Mouse (Mus musculus): Measurements from ENCODE around the gene Clip2. TPM values are rescaled to one million over a fixed set of nuclear protein-coding genes. Genes with fewer than 3 reads are reported as not detected.

Gene Clip2
- polyA plus RNA-seq, 1 experiment: 59.1 TPM

DNA sequence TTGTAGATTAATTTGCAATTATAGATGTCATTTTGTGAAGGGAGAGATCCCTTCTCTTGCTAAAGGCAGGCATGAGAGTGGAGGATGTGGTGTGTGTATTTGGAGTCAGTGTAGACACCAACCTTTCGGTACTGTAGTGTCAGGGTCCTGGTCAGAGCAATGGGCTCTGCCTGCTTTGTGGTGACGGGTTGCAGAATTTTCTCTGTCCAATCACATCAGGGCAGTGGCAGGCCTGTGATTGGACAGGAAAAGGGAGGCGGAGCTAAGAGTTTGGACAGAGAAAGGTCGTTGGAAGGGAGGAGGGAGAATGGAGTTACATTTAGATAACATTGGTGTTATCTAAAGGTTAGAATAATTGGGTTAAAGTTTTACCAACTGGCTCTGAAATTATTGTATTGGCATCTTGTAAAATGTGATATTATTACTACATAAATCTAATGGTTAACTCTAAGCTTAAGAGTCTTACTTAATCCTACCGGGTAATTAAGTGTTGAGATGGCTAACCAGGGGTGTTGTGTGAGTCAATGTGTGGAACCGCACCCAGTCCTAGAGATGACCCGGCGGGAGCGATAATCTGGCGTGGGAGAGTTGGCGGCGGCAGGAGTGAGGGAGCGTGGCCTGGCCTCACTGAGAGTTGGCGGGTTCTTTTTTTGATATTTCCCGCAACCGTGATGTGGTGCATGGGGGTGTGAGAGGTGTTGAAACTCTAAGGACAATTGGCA is 8.4 kb upstream of the Clip2 start:
- Histone ChIP-seq H3K27ac (ENCODE audit: insufficient read depth, low read length) (no peak overlapping the region), H3K27me3 (ENCODE audit: control insufficient read depth, insufficient read depth, low read length) (no peaks in the 10 kb centered on the region), H3K4me1 (ENCODE audit: control insufficient read depth, insufficient read depth, low read length) (0 out of 2 replicates have a peak, but pooled peaks cover 2% of the 10 kb centered on the region), H3K4me3 (replicated peaks; ENCODE audit: insufficient read depth, low read depth, low read length) (no peak overlapping the region)
- 81% methylated on average over 16 of the region's 16 CpGs for WGBS
- DNase-seq: no peak
- TF ChIP-seq CTCF (IDR thresholded peaks at IDR 0.05; ENCODE audit: borderline replicate concordance, insufficient read depth, low read depth, low read length) (no peak), POLR2A (IDR thresholded peaks at IDR 0.05; ENCODE audit: borderline replicate concordance, insufficient read depth, low read length) (no peak)

GRCm38 (mm10) chr5:134560071-134560449 is 7.8 kb upstream of the Clip2 start, which contains the start of gene Syna:
Syna (minus strand) TSS chr5:134560171.
- 91% methylated on average over 7 of the region's 7 CpGs for WGBS
- no peak for TF ChIP-seq CTCF (IDR thresholded peaks at IDR 0.05; ENCODE audit: borderline replicate concordance, insufficient read depth, low read depth, low read length)
- no peak for TF ChIP-seq POLR2A (IDR thresholded peaks at IDR 0.05; ENCODE audit: borderline replicate concordance, insufficient read depth, low read length)
- Histone ChIP-seq H3K27me3 (ENCODE audit: control insufficient read depth, insufficient read depth, low read length) (no peaks in the 10 kb centered on the region), H3K4me3 (replicated peaks; ENCODE audit: insufficient read depth, low read depth, low read length) (no peak within 1 kb of the TSS), H3K4me1 (ENCODE audit: control insufficient read depth, insufficient read depth, low read length) (peaks cover 6% of the 10 kb centered on the region; the same call in 1 of the 2 replicates), H3K27ac (ENCODE audit: insufficient read depth, low read length) (no peak within 1 kb of the TSS)
- DNase-seq: no peak

- peak in 1 of 2 experiments; percentile 40 for DNase-seq
- Histone ChIP-seq H3K27ac (ENCODE audit: insufficient read depth, low read length) (no peak overlapping the region), H3K4me1 (ENCODE audit: control insufficient read depth, insufficient read depth, low read length) (peaks cover 9% of the 10 kb centered on the region), H3K27me3 (ENCODE audit: control insufficient read depth, insufficient read depth, low read length) (no peaks in the 10 kb centered on the region), H3K4me3 (replicated peaks; ENCODE audit: insufficient read depth, low read depth, low read length) (no peak overlapping the region)
- 18% methylated on average over 20 of the region's 20 CpGs for WGBS
- TF ChIP-seq POLR2A (IDR thresholded peaks at IDR 0.05; ENCODE audit: borderline replicate concordance, insufficient read depth, low read length): no peak
- no peak for TF ChIP-seq CTCF (IDR thresholded peaks at IDR 0.05; ENCODE audit: borderline replicate concordance, insufficient read depth, low read depth, low read length)
These were observed 3.4 kb upstream of the Clip2 start for GRCm38 (mm10) chr5:134555463-134556164.

- peaks cover 13% of the 10 kb centered on the region for H3K4me1 ChIP-seq (ENCODE audit: control insufficient read depth, insufficient read depth, low read length)
- H3K4me3 ChIP-seq (replicated peaks; ENCODE audit: insufficient read depth, low read depth, low read length): no peak overlapping the region
- TF ChIP-seq POLR2A (IDR thresholded peaks at IDR 0.05; ENCODE audit: borderline replicate concordance, insufficient read depth, low read length) (no peak), CTCF (IDR thresholded peaks at IDR 0.05; ENCODE audit: borderline replicate concordance, insufficient read depth, low read depth, low read length) (no peak)
- H3K27ac ChIP-seq (ENCODE audit: insufficient read depth, low read length): no peak overlapping the region
- WGBS: 54% methylated on average over 5 of the region's 5 CpGs
- H3K27me3 ChIP-seq (ENCODE audit: control insufficient read depth, insufficient read depth, low read length): no peaks in the 10 kb centered on the region
- no peak for DNase-seq
These were observed 1.8 kb upstream of the Clip2 start for GRCm38 (mm10) chr5:134553951-134554546.

DNA sequence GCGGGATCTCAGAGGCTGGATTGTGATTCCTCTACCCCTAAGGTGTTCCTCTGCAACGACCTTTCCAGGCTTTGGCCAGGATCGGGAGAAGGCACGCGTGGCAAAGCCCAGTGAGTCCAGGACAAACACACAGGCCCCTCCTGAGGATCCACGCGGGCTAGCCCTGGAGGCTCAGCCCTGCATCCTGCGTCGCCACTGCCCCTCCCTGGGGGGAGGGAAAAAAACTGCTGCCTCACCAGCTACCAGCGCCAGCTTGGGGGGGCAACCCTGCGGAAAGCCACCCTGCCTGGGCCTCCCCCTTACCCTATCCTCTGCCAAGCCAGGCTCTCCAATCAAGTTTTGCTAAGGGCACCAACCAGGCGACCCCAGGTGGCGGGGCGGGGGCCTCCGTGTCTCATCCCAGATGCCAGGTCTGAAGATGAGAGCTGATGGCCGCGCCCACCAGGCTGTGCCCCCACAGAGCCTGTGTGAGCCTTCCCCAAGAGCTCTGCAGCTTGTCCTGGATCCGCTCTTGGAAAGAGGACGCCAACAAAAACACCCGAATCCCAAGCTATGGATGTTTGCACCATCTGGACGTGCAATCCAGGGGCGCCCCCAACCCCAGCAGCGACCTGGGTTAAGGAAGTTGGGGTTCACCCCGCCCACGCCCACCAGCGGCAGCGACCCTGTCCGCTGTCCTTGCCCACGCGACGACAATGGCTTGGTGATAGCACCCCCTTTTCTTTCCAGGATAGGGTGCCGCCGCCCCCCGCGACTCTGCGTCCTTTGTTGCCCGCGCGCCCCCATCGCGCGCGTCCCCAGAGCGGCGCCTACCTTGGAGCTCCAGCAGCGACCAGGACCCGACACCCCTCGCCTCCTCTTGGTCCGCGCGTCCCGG is 763 bp downstream of the Clip2 start:
- 2% methylated on average over 52 of the region's 52 CpGs for WGBS
- Histone ChIP-seq H3K27me3 (ENCODE audit: control insufficient read depth, insufficient read depth, low read length) (no peaks in the 10 kb centered on the region), H3K4me1 (ENCODE audit: control insufficient read depth, insufficient read depth, low read length) (peaks cover 13% of the 10 kb centered on the region), H3K4me3 (replicated peaks; ENCODE audit: insufficient read depth, low read depth, low read length) (peak overlapping the region; percentile 96), H3K27ac (ENCODE audit: insufficient read depth, low read length) (peak overlapping the region; percentile 79)
- DNase-seq: peak in 1 of 2 experiments; percentile 58
- TF ChIP-seq POLR2A (IDR thresholded peaks at IDR 0.05; ENCODE audit: borderline replicate concordance, insufficient read depth, low read length): no peak
- TF ChIP-seq CTCF (IDR thresholded peaks at IDR 0.05; ENCODE audit: borderline replicate concordance, insufficient read depth, low read depth, low read length): no peak

- WGBS: 8% methylated on average over 6 of the region's 6 CpGs
- 0 out of 2 replicates have a peak, but pooled peaks have one; percentile 8 for TF ChIP-seq CTCF (IDR thresholded peaks at IDR 0.05; ENCODE audit: borderline replicate concordance, insufficient read depth, low read depth, low read length)
- TF ChIP-seq POLR2A (IDR thresholded peaks at IDR 0.05; ENCODE audit: borderline replicate concordance, insufficient read depth, low read length): no peak
- H3K4me1 ChIP-seq (ENCODE audit: control insufficient read depth, insufficient read depth, low read length): peaks cover 13% of the 10 kb centered on the region
These were observed 1.4 kb downstream of the Clip2 start for GRCm38 (mm10) chr5:134550836-134551232.

DNA sequence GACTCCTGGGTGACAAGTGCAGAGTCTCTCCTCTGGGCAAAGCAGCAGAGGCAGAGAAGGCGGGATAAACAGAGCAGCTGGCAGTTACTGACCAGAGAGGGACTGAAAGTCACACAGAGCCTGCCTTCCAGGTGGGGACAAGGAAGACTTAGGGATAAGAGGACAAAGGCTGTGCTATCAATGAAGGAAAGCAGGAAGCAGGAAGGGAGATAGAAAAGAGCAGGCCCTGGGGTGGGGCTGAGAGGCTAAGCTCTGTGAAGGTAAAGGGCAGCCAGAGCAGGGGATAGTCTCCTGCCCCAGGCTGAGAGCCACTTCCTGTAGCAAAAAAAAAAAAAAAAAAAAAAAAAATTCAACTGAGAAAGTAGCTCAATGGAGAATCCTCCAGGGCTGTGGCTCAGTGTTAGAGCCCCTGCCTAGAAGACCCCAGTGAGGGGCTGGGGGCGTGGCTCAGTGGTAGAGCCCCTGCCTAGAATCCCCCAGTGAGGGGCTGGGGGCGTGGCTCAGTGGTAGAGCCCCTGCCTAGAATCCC is 2.5 kb downstream of the Clip2 start:
- DNase-seq: no peak
- no peak for TF ChIP-seq CTCF (IDR thresholded peaks at IDR 0.05; ENCODE audit: borderline replicate concordance, insufficient read depth, low read depth, low read length)
- no peak for TF ChIP-seq POLR2A (IDR thresholded peaks at IDR 0.05; ENCODE audit: borderline replicate concordance, insufficient read depth, low read length)
- WGBS: 96% methylated on average over 3 of the region's 3 CpGs
- Histone ChIP-seq H3K4me1 (ENCODE audit: control insufficient read depth, insufficient read depth, low read length) (peaks cover 9% of the 10 kb centered on the region), H3K27me3 (ENCODE audit: control insufficient read depth, insufficient read depth, low read length) (no peaks in the 10 kb centered on the region), H3K4me3 (replicated peaks; ENCODE audit: insufficient read depth, low read depth, low read length) (no peak overlapping the region), H3K27ac (ENCODE audit: insufficient read depth, low read length) (no peak overlapping the region)

More at GRCm38 (mm10) chr5:134550836-134551232, 1.4 kb downstream of the Clip2 start:
- peak; percentile 42 to 64 for DNase-seq
- H3K27me3 ChIP-seq (ENCODE audit: control insufficient read depth, insufficient read depth, low read length): no peaks in the 10 kb centered on the region
- H3K4me3 ChIP-seq (replicated peaks; ENCODE audit: insufficient read depth, low read depth, low read length): peak overlapping the region; percentile 96
- H3K27ac ChIP-seq (ENCODE audit: insufficient read depth, low read length): peak overlapping the region; percentile 79; the same call in 1 of the 2 replicates
